In the genomic region with DNA sequence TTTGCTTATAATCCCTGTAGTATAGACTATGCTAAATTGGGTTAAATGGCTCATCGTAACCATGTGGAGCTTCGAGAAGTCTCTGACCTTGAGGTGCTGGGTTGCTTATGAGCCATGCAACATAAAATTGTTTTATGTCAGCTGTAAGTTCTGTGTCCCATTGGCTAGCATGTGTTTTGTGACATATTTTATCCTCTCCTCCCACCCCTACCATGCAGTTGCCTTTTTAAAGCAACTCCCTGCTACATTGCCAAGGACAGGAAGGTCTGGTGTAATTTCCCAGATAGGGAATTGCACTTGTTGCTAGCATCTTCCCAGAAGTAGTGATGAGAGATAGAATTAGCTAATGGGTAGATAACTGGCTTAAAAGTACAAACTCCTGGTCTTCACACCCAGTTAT, we compare ENCODE assay signal across 26 mouse cellular contexts. TPM values are rescaled to one million over a fixed set of nuclear protein-coding genes. Genes with fewer than 3 reads are reported as not detected.
"Had no signal": no experiment of that assay in that cellular context is flagged by ENCODE, and none has a peak within 500 bp of the region (broad histone marks: within the 10 kb centered on the region; RNA-seq: fewer than 3 reads in every experiment).

No protein-coding gene starts in this region.

- DNase-seq: cerebellum, adult 9-11 months; cerebellum, postnatal 14 days; cerebellum, postnatal 25 days; cerebellum, postnatal 36 days; embryo, embryonic 11 days; forebrain, postnatal 0 days; gastrocnemius, adult 2 months; gastrocnemius, postnatal 10 days; gastrocnemius, postnatal 14 days; gastrocnemius, postnatal 25 days; gastrocnemius, postnatal 36 days; heart, adult 11 months; heart, adult 18-20 months; heart, adult 2 months had no signal

- H3K9ac ChIP-seq: embryonic facial prominence, embryonic 12.5 days; embryonic facial prominence, embryonic 13.5 days; embryonic facial prominence, embryonic 15.5 days; forebrain, embryonic 12.5 days; forebrain, embryonic 13.5 days; forebrain, embryonic 15.5 days; forebrain, postnatal 0 days had no signal

- H3K27me3 ChIP-seq: embryonic facial prominence, embryonic 12.5 days; embryonic facial prominence, embryonic 13.5 days; embryonic facial prominence, embryonic 15.5 days; forebrain, embryonic 12.5 days; forebrain, embryonic 13.5 days; forebrain, embryonic 15.5 days had no signal

- H3K4me1 ChIP-seq: embryonic facial prominence, embryonic 12.5 days; embryonic facial prominence, embryonic 13.5 days; embryonic facial prominence, embryonic 15.5 days had no signal

- H3K36me3 ChIP-seq: forebrain, embryonic 15.5 days had no signal

- H3K4me3 ChIP-seq: embryonic facial prominence, embryonic 10.5 days; embryonic facial prominence, embryonic 12.5 days; embryonic facial prominence, embryonic 13.5 days; embryonic facial prominence, embryonic 15.5 days; erythroblast, embryonic 14.5 days; forebrain, embryonic 10.5 days; forebrain, embryonic 12.5 days; forebrain, embryonic 13.5 days; forebrain, embryonic 15.5 days; gastrocnemius, adult 2 months; heart, adult 2 months had no signal

- H3K27ac ChIP-seq: embryonic facial prominence, embryonic 10.5 days; embryonic facial prominence, embryonic 12.5 days; embryonic facial prominence, embryonic 13.5 days; embryonic facial prominence, embryonic 15.5 days; forebrain, embryonic 10.5 days; forebrain, embryonic 12.5 days; forebrain, embryonic 13.5 days; forebrain, embryonic 15.5 days; gastrocnemius, adult 2 months; heart, adult 2 months had no signal

- H3K9me3 ChIP-seq: embryonic facial prominence, embryonic 10.5 days; embryonic facial prominence, embryonic 12.5 days; embryonic facial prominence, embryonic 13.5 days; embryonic facial prominence, embryonic 15.5 days; forebrain, embryonic 10.5 days; forebrain, embryonic 12.5 days; forebrain, embryonic 13.5 days; forebrain, embryonic 15.5 days had no signal

- ATAC-seq: forebrain, embryonic 13.5 days; forebrain, embryonic 14.5 days; forebrain, embryonic 15.5 days; forebrain, embryonic 16.5 days; forebrain, postnatal 0 days had no signal

- H3K4me2 ChIP-seq: embryonic facial prominence, embryonic 12.5 days; embryonic facial prominence, embryonic 13.5 days; embryonic facial prominence, embryonic 15.5 days; forebrain, embryonic 12.5 days; forebrain, embryonic 13.5 days; forebrain, embryonic 15.5 days had no signal

RNA-seq across cellular contexts. Expression of a gene that starts 31.7 kb away (rescaled TPM):
- total RNA-seq: granulocyte monocyte progenitor cell, adult 5-6 weeks had no signal
- polyA plus RNA-seq: erythroblast, embryonic 14.5 days had no signal
